Mouse (Mus musculus) bone marrow macrophage, adult 2 months (primary cell): ENCODE data around the gene Slc38a3. TPM values are rescaled to one million over a fixed set of nuclear protein-coding genes. Genes with fewer than 3 reads are reported as not detected.

ENCODE experiments used
- H3K27ac ChIP-seq: 2 replicates; pipeline ENCODE4 v1.5.1; 2012; ENCODE audit warnings: low read depth, low read length; ENCODE audit not compliant: insufficient read depth
- H3K4me1 ChIP-seq: 2 replicates; pipeline ENCODE4 v1.6.1; 2012; ENCODE audit warnings: low read length; ENCODE audit not compliant: control insufficient read depth, insufficient read depth
- H3K4me3 ChIP-seq: 2 replicates; pipeline ENCODE4 v1.5.1; 2012; ENCODE audit warnings: mild to moderate bottlenecking, low read length, moderate library complexity; ENCODE audit not compliant: insufficient read depth
- CTCF ChIP-seq: IDR thresholded peaks from 2 replicates; pipeline ENCODE4 v1.5.1; 2012; ENCODE audit warnings: low read depth, mild to moderate bottlenecking, low read length, moderate library complexity
- POLR2A ChIP-seq: IDR thresholded peaks from 2 replicates; pipeline ENCODE4 v1.6.1; 2012; ENCODE audit warnings: mild to moderate bottlenecking, low read depth, low read length, borderline replicate concordance
- polyA plus RNA-seq: library from polyadenylated mRNA; stranded (reverse); fragments of >200 nt; gene quantifications from 2 replicates; pipeline ENCODE4 v1.2.4, GENCODE M21; 2012; ENCODE audit not compliant: missing spikeins, insufficient read depth, insufficient read length

The Slc38a3 gene
- polyA plus RNA-seq, 1 experiment, result not detected

- H3K27ac ChIP-seq, result peak overlapping the region; percentile 90
- H3K4me1 ChIP-seq, result peaks cover 25% of the 10 kb centered on the region
- peak overlapping the region; percentile 47 for H3K4me3 ChIP-seq
These were observed 57.0 kb downstream of the Slc38a3 start for GRCm38 (mm10) chr9:107612191-107612944.

GRCm38 (mm10) chr9:107611456-107612190, 57.7 kb downstream of the Slc38a3 start:
- peak overlapping the region; percentile 90 for H3K27ac ChIP-seq
- TF ChIP-seq POLR2A (no peak), CTCF (no peak)
- peak overlapping the region; percentile 47 for H3K4me3 ChIP-seq
- peaks cover 25% of the 10 kb centered on the region for H3K4me1 ChIP-seq

More at GRCm38 (mm10) chr9:107612191-107612944, 57.0 kb downstream of the Slc38a3 start:
- TF ChIP-seq CTCF, result peak; percentile 56
- 0 out of 2 replicates have a peak, but pooled peaks have one; percentile 66 for TF ChIP-seq POLR2A

GRCm38 (mm10) chr9:107609433-107609830, 59.9 kb downstream of the Slc38a3 start:
- TF ChIP-seq CTCF (no peak), POLR2A (no peak)
- no peak overlapping the region for H3K4me3 ChIP-seq
- H3K4me1 ChIP-seq, result peaks cover 25% of the 10 kb centered on the region
- H3K27ac ChIP-seq, result no peak overlapping the region

- H3K27ac ChIP-seq, result no peak within 1 kb of the TSS
- no peak within 1 kb of the TSS for H3K4me3 ChIP-seq
- H3K4me1 ChIP-seq, result peaks cover 25% of the 10 kb centered on the region
- TF ChIP-seq CTCF, result no peak
- no peak for TF ChIP-seq POLR2A
These were observed 60.4 kb downstream of the Slc38a3 start, which contains the start of gene Sema3b for GRCm38 (mm10) chr9:107608741-107609432. TSS of gene Sema3b (minus strand) at chr9:107609229.

GRCm38 (mm10) chr9:107607653-107608245, 61.6 kb downstream of the Slc38a3 start:
- Histone ChIP-seq H3K4me1 (peaks cover 21% of the 10 kb centered on the region), H3K4me3 (no peak overlapping the region), H3K27ac (no peak overlapping the region)
- TF ChIP-seq CTCF (no peak), POLR2A (no peak)

GRCm38 (mm10) chr9:107607036-107607435, 62.3 kb downstream of the Slc38a3 start:
- TF ChIP-seq POLR2A, result no peak
- TF ChIP-seq CTCF, result no peak
- Histone ChIP-seq H3K4me1 (peaks cover 21% of the 10 kb centered on the region), H3K4me3 (no peak overlapping the region)

GRCm38 (mm10) chr9:107606591-107606990, 62.7 kb downstream of the Slc38a3 start:
- no peak overlapping the region for H3K27ac ChIP-seq
- H3K4me3 ChIP-seq, result no peak overlapping the region
- TF ChIP-seq CTCF, result no peak
- TF ChIP-seq POLR2A, result no peak
- H3K4me1 ChIP-seq, result peaks cover 17% of the 10 kb centered on the region

More at GRCm38 (mm10) chr9:107607036-107607435, 62.3 kb downstream of the Slc38a3 start:
- H3K27ac ChIP-seq, result no peak overlapping the region

GRCm38 (mm10) chr9:107605041-107605661, 64.2 kb downstream of the Slc38a3 start:
- Histone ChIP-seq H3K4me3 (no peak overlapping the region), H3K4me1 (peaks cover 3% of the 10 kb centered on the region), H3K27ac (no peak overlapping the region)
- no peak for TF ChIP-seq CTCF
- TF ChIP-seq POLR2A, result no peak

GRCm38 (mm10) chr9:107603251-107603650, 66.1 kb downstream of the Slc38a3 start:
- no peak overlapping the region for H3K4me3 ChIP-seq
- TF ChIP-seq CTCF (no peak), POLR2A (no peak)
- peaks cover 3% of the 10 kb centered on the region for H3K4me1 ChIP-seq
- no peak overlapping the region for H3K27ac ChIP-seq
